Mouse (Mus musculus) CH12.LX (cell line): ENCODE data around the gene Slc25a16.

ENCODE experiments used
- BHLHE40 ChIP-seq: IDR thresholded peaks from 2 replicates; pipeline ENCODE4 v1.6.1; 2011; ENCODE audit warnings: mild to moderate bottlenecking, low read depth, low read length, improper control_type of control experiment
- CTCF ChIP-seq, 2 experiments: IDR thresholded peaks in 1 of 2; conservative IDR thresholded peaks in 1 of 2; 2 replicates each; pipeline ENCODE4 v1.5.1; 2011 to 2012; ENCODE audit warnings: low read depth in 2 of 2, low read length in 2 of 2, improper control_type of control experiment in 1 of 2, inconsistent platforms in 1 of 2, mild to moderate bottlenecking in 1 of 2, moderate library complexity in 1 of 2
- E2F4 ChIP-seq: IDR thresholded peaks from 2 replicates; pipeline ENCODE4 v1.6.1; 2011; ENCODE audit warnings: low read depth, low read length, improper control_type of control experiment; ENCODE audit not compliant: insufficient replicate concordance
- JUN ChIP-seq: IDR thresholded peaks from 2 replicates; pipeline ENCODE4 v1.6.1; 2011; ENCODE audit warnings: low read depth, mild to moderate bottlenecking, low read length, improper control_type of control experiment, moderate library complexity; ENCODE audit not compliant: insufficient read depth
- JUND ChIP-seq: conservative IDR thresholded peaks from 2 replicates; pipeline ENCODE4 v1.6.1; 2011; ENCODE audit warnings: low read depth, low read length, improper control_type of control experiment
- MAX ChIP-seq: IDR thresholded peaks from 2 replicates; pipeline ENCODE4 v1.6.1; 2011; ENCODE audit warnings: low read length, improper control_type of control experiment
- MEF2A ChIP-seq: IDR thresholded peaks from 2 replicates; pipeline ENCODE4 v1.6.1; 2014; ENCODE audit warnings: low read depth, mild to moderate bottlenecking, inconsistent platforms, low read length, improper control_type of control experiment, borderline replicate concordance
- NELFE ChIP-seq: IDR thresholded peaks from 2 replicates; pipeline ENCODE4 v1.6.1; 2011; ENCODE audit warnings: low read depth, low read length, improper control_type of control experiment
- NRF1 ChIP-seq: IDR thresholded peaks from 2 replicates; pipeline ENCODE4 v1.6.1; 2014; ENCODE audit warnings: low read depth, mild to moderate bottlenecking, inconsistent platforms, low read length, improper control_type of control experiment, moderate library complexity
- POLR2A ChIP-seq: IDR thresholded peaks from 2 replicates; pipeline ENCODE4 v1.6.1; 2011; ENCODE audit warnings: low read depth, mild to moderate bottlenecking, improper control_type of control experiment, low read length
- USF1 ChIP-seq: IDR thresholded peaks from 2 replicates; pipeline ENCODE4 v1.6.1; 2014; ENCODE audit warnings: low read depth, mild to moderate bottlenecking, inconsistent platforms, low read length, improper control_type of control experiment
- ZNF384 ChIP-seq: IDR thresholded peaks from 2 replicates; pipeline ENCODE4 v1.6.1; 2012; ENCODE audit warnings: low read depth, low read length, improper control_type of control experiment, inconsistent platforms

GRCm38 (mm10) chr10:62874828-62875227 is 45.6 kb upstream of the Slc25a16 start:
- TF ChIP-seq ZNF384 (no peak), CTCF (conservative IDR thresholded peaks at IDR 0.05 in 1 of 2, IDR thresholded peaks at IDR 0.05 in 1 of 2; ENCODE audit: low read depth in 2 of 2, low read length in 2 of 2) (peak in 1 of 2 experiments; percentile 35; a peak in 2 of 4 replicates), NELFE (no peak), E2F4 (no peak), JUN (no peak), MEF2A (no peak), POLR2A (no peak), NRF1 (no peak), JUND (no peak), MAX (no peak), BHLHE40 (no peak), USF1 (no peak)
